Mouse (Mus musculus) spleen, adult 2 months (tissue): ENCODE data around the gene Mcfd2.

ENCODE experiments used
- CTCF ChIP-seq: fragments of 200-500 bp; IDR thresholded peaks from 2 replicates; pipeline ENCODE4 v1.5.1; 2011; ENCODE audit warnings: mild to moderate bottlenecking, inconsistent platforms; ENCODE audit not compliant: insufficient read depth, insufficient read length, insufficient replicate concordance; ENCODE audit errors: extremely low read depth
- POLR2A ChIP-seq: fragments of 200-500 bp; IDR thresholded peaks from 2 replicates; pipeline ENCODE4 v1.6.1; 2011; ENCODE audit warnings: low read depth, low read length, inconsistent platforms

GRCm38 (mm10) chr17:87312924-87313870 is 47.5 kb upstream of the Mcfd2 start:
- TF ChIP-seq CTCF (no peak), POLR2A (no peak)
